Mouse (Mus musculus): ENCODE data around the gene Zfp524.

Zfp524 gene

DNA sequence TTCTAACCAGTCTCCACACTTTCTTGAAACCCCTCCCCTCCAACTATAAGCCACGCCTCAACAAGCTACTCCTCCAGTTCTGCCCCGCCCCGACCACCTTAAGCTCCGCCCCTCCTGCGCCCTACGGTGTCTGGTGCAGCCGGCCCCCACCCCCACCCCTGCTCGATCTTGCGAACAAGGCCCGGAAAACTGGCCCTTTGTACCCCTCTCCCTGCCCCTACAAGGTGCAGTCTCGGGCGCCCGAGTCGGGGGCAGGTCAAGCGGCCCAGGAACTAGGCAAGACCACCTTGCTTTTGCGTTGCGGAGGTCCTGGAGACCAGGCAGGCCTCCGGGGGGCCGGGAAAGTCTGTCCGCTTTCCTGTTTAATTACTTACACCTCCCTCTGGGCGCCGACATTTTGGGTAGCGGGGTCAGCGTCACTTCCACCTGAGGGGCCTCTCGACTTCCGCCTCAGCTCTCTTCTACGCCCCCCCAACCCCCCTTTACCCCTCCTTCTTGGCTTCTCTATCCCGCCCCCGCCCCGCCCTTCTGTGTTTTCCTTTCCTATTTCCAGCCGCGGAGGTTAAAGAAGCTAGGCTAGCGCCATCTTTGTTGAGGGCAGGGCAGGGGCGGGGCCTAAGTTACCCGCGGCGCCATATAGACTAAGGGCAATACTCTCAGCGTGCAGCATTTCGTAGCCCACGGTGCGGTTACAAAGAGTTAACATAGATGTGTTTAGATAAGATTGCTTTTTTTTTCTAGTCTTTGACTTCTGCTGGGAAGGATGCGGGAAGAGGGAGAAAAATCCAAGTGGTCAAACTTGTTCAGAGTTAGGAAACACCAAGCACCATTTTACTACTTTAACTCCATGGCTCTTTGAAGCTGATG, at the start of gene Zfp524, which contains the start of gene Fiz1:
TSS of gene Zfp524 (plus strand) at position 165 of the 867 bp plus-strand sequence.
TSS of gene Fiz1 (minus strand) at position 447 of the 867 bp plus-strand sequence.
- peak; percentile 99 for DNase-seq (ENCODE audit: low read depth, low spot score)

GRCm38 (mm10) chr7:4964988-4965387, 49.2 kb upstream of the Zfp524 start:
- no peak for DNase-seq (ENCODE audit: low read depth, low spot score)

DNA sequence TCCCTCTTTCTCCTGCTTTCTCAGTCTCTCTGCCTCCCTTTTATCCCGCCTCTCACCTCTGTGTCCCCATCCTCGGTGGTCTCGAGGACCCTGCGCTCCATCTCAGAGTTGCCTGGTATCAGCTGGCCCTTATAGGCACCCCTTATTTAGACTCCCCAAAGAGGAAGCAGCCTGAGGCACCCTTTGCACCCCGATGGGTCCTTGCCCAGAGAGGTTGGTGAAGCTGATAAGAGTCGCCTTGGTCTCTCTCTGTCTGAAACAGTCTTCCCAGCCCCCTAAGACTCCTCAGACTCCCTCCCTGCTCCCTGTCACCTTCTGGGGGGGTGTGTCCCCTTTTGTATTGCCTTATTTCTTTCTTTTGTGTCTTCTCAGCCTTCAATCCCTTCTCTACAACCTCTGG, 43.1 kb upstream of the Zfp524 start, which contains the start of gene Sbk3:
TSS of gene Sbk3 (minus strand) at position 101 of the 400 bp plus-strand sequence.
- DNase-seq (ENCODE audit: low read depth, low spot score): no peak

GRCm38 (mm10) chr7:4971710-4972109, 42.5 kb upstream of the Zfp524 start:
- no peak for DNase-seq (ENCODE audit: low read depth, low spot score)

GRCm38 (mm10) chr7:4972321-4973047, 41.7 kb upstream of the Zfp524 start:
- DNase-seq (ENCODE audit: low read depth, low spot score): no peak

- no peak for DNase-seq (ENCODE audit: low read depth, low spot score)
Observed at GRCm38 (mm10) chr7:4975455-4975854, 38.8 kb upstream of the Zfp524 start.

DNA sequence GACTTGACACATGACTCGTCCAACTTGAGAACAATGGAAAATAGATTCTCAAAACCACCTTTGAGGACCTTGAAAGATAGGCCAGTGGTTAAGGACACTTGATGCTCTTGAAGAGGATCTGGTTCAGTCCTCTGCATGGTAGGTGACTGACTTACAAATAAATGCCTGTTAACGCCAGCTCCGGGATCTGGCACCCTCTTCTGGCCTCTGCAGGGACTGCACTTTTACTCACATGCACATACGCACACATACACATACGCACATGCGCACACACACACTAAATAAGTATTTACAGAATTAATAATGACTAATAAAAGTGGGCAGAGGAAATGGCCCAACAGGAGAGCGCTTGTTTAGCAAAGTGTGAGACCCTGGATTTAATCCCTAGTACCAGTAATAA, 37.4 kb upstream of the Zfp524 start:
- DNase-seq (ENCODE audit: low read depth, low spot score): peak; percentile 80

GRCm38 (mm10) chr7:4988250-4988649, 26.0 kb upstream of the Zfp524 start:
- no peak for DNase-seq (ENCODE audit: low read depth, low spot score)

DNA sequence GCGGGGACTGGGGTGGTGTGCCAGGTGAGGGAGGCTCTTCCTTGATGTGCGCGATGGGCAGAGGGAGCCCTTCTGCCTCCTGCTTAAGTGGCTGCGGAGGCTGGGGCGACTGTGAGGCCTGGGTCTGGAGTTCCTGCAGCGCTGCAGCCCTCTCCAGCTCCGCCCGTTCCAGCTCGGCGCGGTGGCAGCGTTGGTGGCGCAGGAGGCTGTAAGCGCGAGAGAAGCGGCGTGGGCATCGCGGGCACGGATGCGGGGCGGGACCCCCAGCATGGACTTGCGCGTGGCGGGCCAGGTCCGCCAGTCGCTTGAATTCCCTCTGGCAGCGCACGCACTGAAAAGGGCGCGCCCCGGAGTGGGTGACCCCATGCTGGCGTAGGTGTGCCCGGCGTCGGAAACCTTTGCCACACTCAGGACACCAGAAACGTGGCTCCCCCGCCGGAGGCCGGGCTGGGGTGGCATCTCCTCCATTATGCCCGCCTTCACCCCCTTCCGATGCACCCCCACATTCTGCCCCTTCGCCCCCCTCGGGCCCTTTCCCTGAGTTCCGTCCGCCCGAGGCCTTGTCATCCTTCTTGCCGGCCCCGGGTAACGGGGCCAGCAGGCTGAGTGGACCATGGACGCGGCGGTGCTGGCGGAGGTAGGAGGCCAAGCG, 20.7 kb upstream of the Zfp524 start:
- DNase-seq (ENCODE audit: low read depth, low spot score): peak; percentile 43

DNA sequence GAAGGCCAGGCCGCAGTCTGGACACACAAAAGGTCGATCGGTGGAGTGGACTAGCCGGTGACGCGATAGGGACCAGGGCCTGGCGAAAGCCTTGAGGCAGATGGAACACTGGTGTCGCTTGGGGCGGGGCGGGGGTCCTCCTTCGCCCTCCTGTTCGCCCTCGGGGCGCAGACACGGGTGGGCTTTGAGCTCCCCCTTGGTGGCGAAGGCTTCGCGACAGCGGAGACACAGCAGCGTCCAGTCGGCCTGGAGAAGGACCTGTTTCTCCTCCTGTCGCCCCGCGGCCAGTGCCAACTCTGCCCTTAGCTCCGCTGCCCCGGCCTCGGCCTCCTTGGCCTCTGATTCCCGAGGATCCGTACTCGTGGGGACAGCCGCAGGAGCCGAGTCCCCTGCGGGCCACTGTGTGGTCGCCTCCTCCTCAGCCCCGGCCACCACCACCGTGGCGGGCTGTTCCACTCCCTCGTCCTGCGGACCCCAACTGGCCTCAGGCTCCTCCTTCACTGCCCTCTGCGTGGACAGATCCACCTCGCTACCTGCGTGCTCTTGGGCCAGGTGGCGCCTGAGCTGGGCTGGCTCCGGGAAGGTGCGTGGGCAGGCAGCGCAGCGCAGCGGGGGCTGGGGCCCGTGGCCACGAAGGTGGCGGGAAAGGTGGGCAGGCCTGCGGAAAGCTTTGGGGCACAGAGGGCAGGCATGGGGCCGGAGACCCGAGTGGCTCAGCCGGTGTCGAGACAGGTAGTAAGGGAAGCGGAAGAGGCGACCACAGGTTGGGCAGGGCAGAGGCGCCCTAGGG, 20.0 kb upstream of the Zfp524 start:
- DNase-seq (ENCODE audit: low read depth, low spot score): no peak

GRCm38 (mm10) chr7:4995268-4996002, 18.8 kb upstream of the Zfp524 start:
- DNase-seq (ENCODE audit: low read depth, low spot score): no peak

- DNase-seq (ENCODE audit: low read depth, low spot score): peak; percentile 90
Observed at GRCm38 (mm10) chr7:4996003-4996895, 18.0 kb upstream of the Zfp524 start, which contains the start of gene Zfp579. TSS of gene Zfp579 (minus strand) at chr7:4996158.

DNA sequence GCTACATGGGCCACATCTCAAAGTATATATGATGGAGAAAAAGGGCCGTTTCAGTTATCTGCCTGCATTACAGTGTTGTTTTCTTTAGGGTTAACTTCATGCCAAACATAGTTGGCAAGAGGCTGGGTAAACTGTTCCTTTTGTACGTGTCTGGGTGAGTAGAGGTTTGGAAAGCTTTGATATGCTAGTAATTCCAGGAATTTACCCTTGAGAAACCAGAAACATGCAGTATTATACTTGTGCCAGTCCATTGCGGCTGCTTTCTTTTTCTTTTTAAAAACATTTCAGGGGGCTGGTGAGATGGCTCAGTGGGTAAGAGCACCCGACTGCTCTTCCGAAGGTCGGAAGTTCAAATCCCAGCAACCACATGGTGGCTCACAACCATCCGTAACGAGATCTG, 17.3 kb upstream of the Zfp524 start:
- DNase-seq (ENCODE audit: low read depth, low spot score): no peak

- DNase-seq (ENCODE audit: low read depth, low spot score): no peak
Observed at GRCm38 (mm10) chr7:4999876-5000275, 14.3 kb upstream of the Zfp524 start.

DNA sequence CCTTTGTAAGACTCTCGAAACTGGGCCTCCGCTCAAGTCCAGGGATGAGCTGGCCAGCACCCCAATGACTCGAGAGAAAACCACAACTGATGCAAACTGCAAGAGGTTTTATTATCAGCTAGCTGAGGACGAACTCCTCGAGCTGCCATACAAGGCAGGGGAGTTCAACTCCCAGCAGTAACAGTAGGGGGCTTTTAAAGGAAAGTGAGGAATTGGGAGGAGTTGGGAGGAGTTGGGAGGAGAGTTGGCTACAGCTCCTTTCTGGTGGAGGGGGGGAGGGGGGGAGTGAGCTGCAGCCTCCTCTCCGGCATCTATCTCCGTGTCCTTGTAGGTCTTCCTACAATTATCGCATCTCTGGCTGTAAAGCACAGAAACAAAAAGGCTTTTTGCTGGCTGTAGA, 11.3 kb upstream of the Zfp524 start:
- peak; percentile 58 for DNase-seq (ENCODE audit: low read depth, low spot score)

GRCm38 (mm10) chr7:5008229-5008628, 6.0 kb upstream of the Zfp524 start:
- DNase-seq (ENCODE audit: low read depth, low spot score): peak; percentile 90

- DNase-seq (ENCODE audit: low read depth, low spot score): peak; percentile 93
Observed at GRCm38 (mm10) chr7:5012681-5013513, 1.3 kb upstream of the Zfp524 start.
